Mouse (Mus musculus) kidney, embryonic 15.5 days (tissue): Measurements from ENCODE around the gene Ccng1. TPM values are rescaled to one million over a fixed set of nuclear protein-coding genes. Genes with fewer than 3 reads are reported as not detected.
"Not testable (repeated sequence)": the region's sequence is repeated elsewhere in the genome, so short reads cannot be mapped to it uniquely, and the experiment has no call there.

Experiments
- ATAC-seq: fragments of 200-750 bp; cut with Nextera tagmentation; replicated peaks from 2 replicates; pipeline ENCODE4 v1.8.0; 2017; ENCODE audit warnings: moderate TSS enrichment; ENCODE audit not compliant: low FRiP score
- H3K27ac ChIP-seq: fragments of 300-500 bp; sonication (generic); 2 replicates; pipeline ENCODE4 v1.5.1; 2015; ENCODE audit warnings: mild to moderate bottlenecking, inconsistent platforms
- H3K27me3 ChIP-seq: fragments of 300-500 bp; sonication (generic); 2 replicates; pipeline ENCODE4 v1.6.1; 2015; ENCODE audit warnings: inconsistent platforms
- H3K36me3 ChIP-seq: fragments of 300-500 bp; sonication (generic); 2 replicates; pipeline ENCODE4 v1.6.1; 2015; ENCODE audit warnings: inconsistent platforms
- H3K4me1 ChIP-seq: fragments of 300-500 bp; sonication (generic); 2 replicates; pipeline ENCODE4 v1.6.1; 2015; ENCODE audit warnings: inconsistent platforms
- H3K4me2 ChIP-seq: fragments of 300-500 bp; sonication (generic); 2 replicates; pipeline ENCODE4 v1.6.1; 2015; ENCODE audit warnings: moderate library complexity, mild to moderate bottlenecking, inconsistent platforms
- H3K4me3 ChIP-seq: fragments of 300-500 bp; sonication (generic); replicated peaks from 2 replicates; pipeline ENCODE4 v1.5.1; 2015; ENCODE audit warnings: mild to moderate bottlenecking, inconsistent platforms
- H3K9ac ChIP-seq: fragments of 300-500 bp; sonication (generic); 2 replicates; pipeline ENCODE4 v1.6.1; 2015; ENCODE audit warnings: mild to moderate bottlenecking, inconsistent platforms
- H3K9me3 ChIP-seq: fragments of 300-500 bp; sonication (generic); replicated peaks from 2 replicates; pipeline ENCODE4 v1.6.1; 2016; ENCODE audit warnings: inconsistent platforms
- WGBS: fragments of 180-500 bp; shearing (Covaris S2); methylation state at CpG from one replicate; pipeline ENCODE4 v1.1.7; 2015; ENCODE audit warnings: mixed read lengths; 5-methylcytosine and 5-hydroxymethylcytosine counted together
- polyA plus RNA-seq: library from polyadenylated mRNA; unstranded; fragments of >200 nt; fragmentation: Nextera tagmentation; extraction: Ambion mirVana; gene quantifications from 2 replicates; pipeline ENCODE4 v1.2.1, GENCODE M21; 2015

Ccng1 gene
- polyA plus RNA-seq, 1 experiment from 2014 or later, result 37.9 TPM

DNA sequence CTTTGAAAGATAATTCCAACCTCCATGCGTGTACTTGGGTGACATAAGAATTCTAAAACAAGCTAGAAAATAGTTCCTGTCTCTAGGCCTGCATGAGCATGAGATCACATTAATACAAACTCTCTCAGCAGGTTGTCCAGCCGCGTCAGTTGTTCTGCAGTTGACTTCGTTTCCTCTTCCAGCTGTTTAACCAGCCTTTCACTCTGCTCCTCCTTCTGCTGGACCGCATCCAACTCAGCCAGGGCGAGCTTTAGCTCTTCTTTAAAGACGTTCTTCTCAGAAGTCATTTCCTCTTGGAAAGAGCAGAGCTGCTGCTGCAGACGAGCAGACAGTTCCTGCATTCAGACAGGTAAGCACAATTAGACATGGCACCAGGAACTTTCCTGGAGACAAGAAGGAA lies 41.3 kb downstream of the Ccng1 start:
- no peak overlapping the region for H3K9ac ChIP-seq
- no peaks in the 10 kb centered on the region for H3K27me3 ChIP-seq
- H3K27ac ChIP-seq, result no peak overlapping the region
- no peak overlapping the region for H3K4me3 ChIP-seq
- no peak for ATAC-seq
- H3K36me3 ChIP-seq, result peaks cover 96% of the 10 kb centered on the region
- no peaks in the 10 kb centered on the region for H3K9me3 ChIP-seq
- H3K4me1 ChIP-seq, result no peaks in the 10 kb centered on the region
- WGBS, result 84% methylated on average over 8 of the region's 8 CpGs
- no peak overlapping the region for H3K4me2 ChIP-seq

DNA sequence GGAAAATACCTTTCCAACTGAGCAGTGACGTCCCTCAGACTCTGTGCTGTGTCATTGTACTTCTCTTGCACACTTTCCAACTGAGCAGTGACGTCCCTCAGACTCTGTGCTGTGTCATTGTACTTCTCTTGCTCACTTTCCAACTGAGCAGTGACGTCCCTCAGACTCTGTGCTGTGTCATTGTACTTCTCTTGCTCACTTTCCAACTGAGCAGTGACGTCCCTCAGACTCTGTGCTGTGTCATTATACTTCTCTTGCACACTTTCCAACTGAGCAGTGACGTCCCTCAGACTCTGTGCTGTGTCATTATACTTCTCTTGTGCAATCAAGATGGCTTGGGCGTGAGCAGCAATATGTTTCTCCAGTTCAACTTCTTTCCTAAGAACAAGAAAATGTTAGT lies 45.2 kb downstream of the Ccng1 start:
- H3K27ac ChIP-seq, H3K9ac ChIP-seq, H3K4me2 ChIP-seq, H3K9me3 ChIP-seq, H3K4me3 ChIP-seq, H3K4me1 ChIP-seq, H3K27me3 ChIP-seq, ATAC-seq: not testable (repeated sequence)
- peaks cover 93% of the 10 kb centered on the region for H3K36me3 ChIP-seq
- WGBS, result 92% methylated on average over 6 of the region's 6 CpGs

Other genes with a start within 250 kb of the Ccng1 start
- 106 and 109 TPM in 2 replicates for gene Mat2b, start 60.1 kb downstream of the Ccng1 start, polyA plus RNA-seq
- gene Hmmr, start 21.9 kb downstream of the Ccng1 start, polyA plus RNA-seq, result 48.2 and 48.4 TPM in 2 replicates
- 165 and 178 TPM in 2 replicates for gene Nudcd2, start 21.6 kb downstream of the Ccng1 start, polyA plus RNA-seq